Mouse (Mus musculus): ENCODE data around the gene Slc12a3. TPM values are rescaled to one million over a fixed set of nuclear protein-coding genes. Genes with fewer than 3 reads are reported as not detected.

The Slc12a3 gene
- polyA plus RNA-seq, 1 experiment from 2014 or later = 0.21 TPM

- DNase-seq (ENCODE audit: low spot score) = peak; percentile 53
These were observed 46.6 kb downstream of the Slc12a3 start for GRCm38 (mm10) chr8:94375551-94375991.

- DNase-seq (ENCODE audit: low spot score) = no peak
These were observed 47.2 kb downstream of the Slc12a3 start for GRCm38 (mm10) chr8:94376176-94376575.

- DNase-seq (ENCODE audit: low spot score) = no peak
These were observed 47.6 kb downstream of the Slc12a3 start for GRCm38 (mm10) chr8:94376580-94376979.

- no peak for DNase-seq (ENCODE audit: low spot score)
These were observed 48.0 kb downstream of the Slc12a3 start for GRCm38 (mm10) chr8:94377031-94377430.

DNA sequence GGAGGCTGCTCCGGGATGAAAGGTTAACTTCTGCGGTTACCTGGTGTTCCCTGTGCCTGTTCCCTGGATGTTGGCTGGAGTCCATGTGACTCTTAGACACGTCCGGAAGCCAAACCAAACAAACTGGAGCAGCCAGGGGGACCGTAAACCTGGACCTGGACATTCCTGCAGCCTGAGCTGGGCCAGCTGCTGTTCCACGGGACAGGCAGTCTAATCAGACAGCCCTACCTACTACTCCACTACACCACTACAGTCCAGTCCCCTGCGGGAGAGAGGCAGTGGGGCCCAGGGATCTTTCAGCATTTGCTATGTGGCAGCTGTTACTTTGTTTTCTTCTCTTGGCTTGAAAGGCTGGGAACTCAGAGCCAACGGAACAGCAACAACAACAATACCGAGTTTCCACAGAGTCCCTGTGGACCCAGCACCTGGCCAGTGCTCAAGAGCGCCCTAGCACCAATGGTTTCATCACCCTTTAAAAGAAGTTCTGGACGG, 48.8 kb downstream of the Slc12a3 start:
- no peak for DNase-seq (ENCODE audit: low spot score)

DNA sequence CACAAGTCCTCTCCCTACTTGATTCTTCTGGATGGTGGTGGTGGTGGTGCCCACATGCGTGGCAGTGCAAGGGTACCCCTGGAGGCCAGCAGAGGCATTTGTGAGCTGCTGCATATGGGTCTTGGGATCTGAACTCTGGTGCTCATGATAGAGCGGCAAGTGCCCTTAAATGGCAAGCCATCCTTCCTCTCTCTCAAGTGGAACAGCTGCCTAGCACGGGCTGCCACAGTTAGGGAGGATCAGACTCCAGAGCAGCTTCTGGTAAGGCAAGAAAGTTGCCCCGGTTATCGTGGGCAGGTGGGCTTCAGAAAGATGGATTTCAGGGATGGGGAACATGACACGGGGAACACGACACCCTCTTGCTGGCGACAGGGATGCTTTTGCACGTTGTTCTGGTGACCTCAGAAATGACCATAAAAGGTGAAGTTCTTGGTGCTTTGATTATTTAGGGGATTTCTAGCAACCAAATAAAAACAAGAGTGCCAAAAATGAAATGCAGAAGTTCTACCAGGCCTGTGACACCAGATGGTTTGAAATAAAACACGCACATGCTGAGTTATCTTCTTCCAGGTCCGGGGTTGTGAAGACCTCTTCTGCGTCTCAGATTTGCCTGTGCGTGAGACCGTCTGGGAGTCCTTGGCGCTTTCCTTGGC, 49.9 kb downstream of the Slc12a3 start:
- no peak for DNase-seq (ENCODE audit: low spot score)

GRCm38 (mm10) chr8:94379686-94380085, 50.7 kb downstream of the Slc12a3 start:
- DNase-seq (ENCODE audit: low spot score) = no peak

DNA sequence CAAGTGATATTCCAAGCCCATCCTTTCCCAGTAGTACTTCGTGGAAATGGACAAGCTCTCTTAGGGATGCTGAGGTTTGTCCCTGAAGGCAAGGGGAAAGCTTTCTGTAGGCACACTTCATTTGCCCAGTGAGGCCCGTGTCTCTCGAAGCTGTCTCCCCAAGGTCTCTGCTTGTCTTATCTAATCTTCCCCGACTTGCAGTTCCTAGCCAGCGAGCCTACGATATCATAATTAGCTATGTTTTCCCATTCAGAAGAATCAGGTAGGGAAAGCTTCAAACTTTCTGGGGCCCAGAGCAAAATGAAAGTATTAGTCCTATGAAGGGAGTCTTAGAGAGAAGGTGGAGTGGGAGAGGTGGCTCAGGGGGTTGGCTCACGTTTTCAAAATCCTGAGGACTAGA, 55.2 kb downstream of the Slc12a3 start:
- no peak for DNase-seq (ENCODE audit: low spot score)

DNA sequence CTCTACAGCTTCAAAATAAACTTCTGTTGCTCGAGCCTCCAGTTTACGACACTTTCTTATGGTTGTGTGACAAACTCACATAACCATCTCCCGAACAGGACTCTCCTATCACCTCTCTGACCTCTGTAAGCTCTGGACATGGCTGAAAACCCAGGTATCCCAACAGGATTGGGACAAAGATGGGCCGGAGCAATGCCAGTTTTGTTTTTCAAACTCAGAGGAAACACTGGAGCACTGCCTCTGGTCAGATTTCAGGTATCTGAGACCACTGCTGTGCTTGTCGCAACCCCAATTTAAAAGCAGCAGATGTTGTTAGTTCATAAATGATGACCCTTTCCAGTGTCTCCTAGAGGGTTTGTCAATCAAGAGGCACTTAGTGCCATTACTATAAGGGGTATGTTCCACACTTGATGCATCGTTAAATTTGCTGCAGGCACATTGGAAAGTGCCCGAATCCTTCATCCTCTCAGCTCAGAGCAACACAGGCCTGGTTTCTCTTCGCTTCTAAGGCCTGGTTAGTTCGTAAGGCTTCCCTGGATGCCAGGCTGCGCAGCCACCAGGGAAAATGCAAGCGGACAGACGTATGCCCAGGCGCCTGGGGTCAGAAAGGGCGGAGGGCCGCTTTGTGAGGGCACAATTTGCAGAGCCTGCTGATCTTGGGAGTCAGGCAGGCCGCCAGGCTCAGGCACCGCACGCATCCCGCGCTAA, 56.7 kb downstream of the Slc12a3 start:
- no peak for DNase-seq (ENCODE audit: low spot score)

GRCm38 (mm10) chr8:94386214-94387026, 57.4 kb downstream of the Slc12a3 start, which contains the start of gene Herpud1:
TSS of gene Herpud1 (plus strand) at chr8:94386438.
- DNase-seq (ENCODE audit: low spot score) = peak; percentile 96

DNA sequence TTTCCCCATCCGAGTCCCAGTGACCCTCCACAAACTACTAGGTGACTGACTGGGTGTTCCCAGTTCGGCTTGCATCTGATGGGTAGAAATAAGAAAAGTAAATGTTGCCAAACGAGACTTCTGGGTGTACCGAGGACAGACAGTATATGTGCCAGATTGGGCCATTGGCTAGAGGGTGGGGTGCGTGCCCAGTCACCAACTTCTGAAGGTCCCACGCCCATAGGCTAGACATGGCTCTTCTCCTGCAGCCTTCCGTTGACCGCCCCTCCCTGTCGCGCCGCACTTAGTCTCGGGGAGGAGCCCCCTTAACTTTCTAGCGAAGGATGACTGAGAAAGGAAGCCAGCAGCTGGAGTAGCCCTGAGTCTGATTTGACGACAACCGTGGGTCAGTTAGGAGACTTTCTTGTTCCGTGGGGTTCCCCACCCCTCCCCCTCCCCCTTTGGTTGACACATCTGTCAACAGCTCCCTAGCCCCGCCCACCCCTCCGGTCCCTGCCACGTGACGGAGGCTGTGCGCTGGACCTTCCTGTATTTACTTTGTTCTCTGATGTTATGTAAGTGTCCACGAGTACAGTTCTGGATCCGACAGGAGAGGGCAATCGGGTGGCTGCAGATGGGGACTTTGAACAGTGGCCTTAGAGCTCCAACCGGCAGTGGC, 58.2 kb downstream of the Slc12a3 start:
- peak; percentile 75 for DNase-seq (ENCODE audit: low spot score)

GRCm38 (mm10) chr8:94387785-94388184, 58.8 kb downstream of the Slc12a3 start:
- DNase-seq (ENCODE audit: low spot score) = no peak

- no peak for DNase-seq (ENCODE audit: low spot score)
These were observed 60.5 kb downstream of the Slc12a3 start for GRCm38 (mm10) chr8:94389531-94389930.

DNA sequence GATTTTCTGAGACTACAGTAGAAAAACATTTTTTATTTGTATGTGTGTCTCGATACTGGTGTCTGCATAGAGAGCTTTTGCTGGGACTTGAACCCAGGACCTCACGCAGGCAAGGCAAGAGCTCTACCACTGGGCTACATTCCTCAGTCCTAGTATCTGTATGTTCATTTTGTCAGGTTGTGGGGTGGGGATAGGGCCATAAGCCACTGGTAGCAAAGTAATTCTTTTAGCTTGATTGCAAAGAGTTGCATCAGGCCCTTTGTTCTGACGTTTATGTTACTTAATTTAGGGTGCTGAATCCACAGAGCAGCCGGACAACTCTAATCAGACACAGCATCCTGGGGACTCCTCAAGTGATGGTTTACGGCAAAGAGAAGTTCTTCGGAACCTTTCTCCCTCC, 61.4 kb downstream of the Slc12a3 start:
- no peak for DNase-seq (ENCODE audit: low spot score)

GRCm38 (mm10) chr8:94390910-94391309, 61.9 kb downstream of the Slc12a3 start:
- DNase-seq (ENCODE audit: low spot score) = no peak

DNA sequence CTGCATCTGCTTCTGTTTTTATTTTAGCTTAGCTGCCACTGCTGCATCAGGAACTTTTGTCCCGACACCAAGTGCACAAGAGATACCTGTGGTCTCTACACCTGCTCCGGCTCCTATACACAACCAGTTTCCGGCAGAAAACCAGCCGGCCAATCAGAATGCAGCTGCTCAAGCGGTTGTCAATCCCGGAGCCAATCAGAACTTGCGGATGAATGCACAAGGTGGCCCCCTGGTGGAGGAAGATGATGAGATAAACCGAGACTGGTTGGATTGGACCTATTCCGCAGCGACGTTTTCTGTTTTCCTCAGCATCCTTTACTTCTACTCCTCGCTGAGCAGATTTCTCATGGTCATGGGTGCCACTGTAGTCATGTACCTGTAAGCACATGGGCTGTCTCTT, 63.1 kb downstream of the Slc12a3 start:
- DNase-seq (ENCODE audit: low spot score) = peak; percentile 36

DNA sequence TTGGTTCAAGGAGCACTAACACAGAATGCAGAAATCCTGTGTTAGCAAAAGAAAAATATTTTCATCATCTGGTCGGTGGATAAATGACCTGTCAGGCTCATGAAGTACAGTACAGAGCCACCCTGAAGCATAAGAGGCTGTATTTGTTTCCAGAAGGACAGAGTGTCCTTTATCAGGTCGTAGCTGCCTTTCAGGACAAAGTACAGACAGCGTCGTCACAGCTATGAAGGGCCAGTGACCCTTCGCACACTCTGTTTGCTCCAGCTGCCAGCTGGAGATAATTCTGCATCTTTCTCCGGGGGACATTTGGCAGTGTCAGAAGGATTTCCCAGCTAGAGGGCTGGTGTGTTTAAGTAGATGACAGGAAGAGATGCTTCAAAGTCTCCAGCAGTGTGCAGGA, 63.6 kb downstream of the Slc12a3 start:
- no peak for DNase-seq (ENCODE audit: low spot score)

- no peak for DNase-seq (ENCODE audit: low spot score)
These were observed 67.0 kb downstream of the Slc12a3 start for GRCm38 (mm10) chr8:94395851-94396540.

- peak; percentile 48 for DNase-seq (ENCODE audit: low spot score)
These were observed 68.1 kb downstream of the Slc12a3 start for GRCm38 (mm10) chr8:94396964-94397657.

DNA sequence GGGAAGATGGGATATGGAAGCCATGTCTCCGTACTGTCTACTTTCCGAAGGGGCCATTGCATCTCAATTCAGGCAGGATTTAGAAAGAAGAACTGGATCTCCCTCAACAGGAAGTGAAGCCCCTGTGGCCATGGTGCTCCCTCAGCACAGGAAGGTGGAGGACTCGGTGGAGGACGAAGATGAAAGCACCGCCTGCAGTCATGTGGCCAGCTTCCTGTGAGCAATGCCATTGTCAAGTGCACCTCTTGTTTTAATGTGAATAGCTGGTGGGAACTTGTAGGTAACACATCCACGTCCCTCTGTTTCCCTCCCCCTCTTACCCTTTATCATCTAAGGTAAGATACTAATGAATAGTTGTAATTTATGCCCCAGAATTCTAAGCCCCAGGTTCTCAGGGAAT, 69.6 kb downstream of the Slc12a3 start:
- peak; percentile 76 for DNase-seq (ENCODE audit: low spot score)
